ENCODE assay signal across 27 mouse cellular contexts in genomic region chr8:81862738-81863137, GRCm38 (mm10).
"Had no signal": no experiment of that assay in that cellular context is flagged by ENCODE, and none has a peak within 500 bp of the region (broad histone marks: within the 10 kb centered on the region; RNA-seq: fewer than 3 reads in every experiment).

No protein-coding gene starts in this region.

- H3K9ac ChIP-seq: limb, embryonic 12.5 days; limb, embryonic 13.5 days; limb, embryonic 15.5 days; liver, embryonic 12.5 days; liver, embryonic 13.5 days; liver, embryonic 14.5 days; liver, embryonic 15.5 days; liver, postnatal 0 days; lung, embryonic 14.5 days; lung, embryonic 15.5 days; midbrain, embryonic 12.5 days; midbrain, embryonic 13.5 days; midbrain, embryonic 15.5 days; neural tube, embryonic 12.5 days had no signal

- H3K27me3 ChIP-seq: limb, embryonic 12.5 days; limb, embryonic 13.5 days; limb, embryonic 15.5 days; liver, embryonic 12.5 days; liver, embryonic 13.5 days; liver, embryonic 15.5 days; lung, embryonic 15.5 days; megakaryocyte, embryonic 14.5 days; midbrain, embryonic 12.5 days; midbrain, embryonic 13.5 days; midbrain, embryonic 15.5 days; neural tube, embryonic 12.5 days had no signal

- H3K27ac ChIP-seq: limb, embryonic 10.5 days; limb, embryonic 12.5 days; limb, embryonic 13.5 days; limb, embryonic 15.5 days; liver, embryonic 12.5 days; liver, embryonic 13.5 days; liver, embryonic 14.5 days; liver, embryonic 15.5 days; lung, embryonic 15.5 days; macrophage; midbrain, embryonic 12.5 days; midbrain, embryonic 13.5 days; midbrain, embryonic 15.5 days; neural tube, embryonic 12.5 days had no signal

- H3K4me3 ChIP-seq: limb, embryonic 10.5 days; limb, embryonic 12.5 days; limb, embryonic 13.5 days; limb, embryonic 15.5 days; liver, embryonic 12.5 days; liver, embryonic 13.5 days; liver, embryonic 15.5 days; lung, embryonic 15.5 days; megakaryocyte, embryonic 14.5 days; midbrain, embryonic 12.5 days; midbrain, embryonic 13.5 days; midbrain, embryonic 15.5 days; myocyte; neural tube, embryonic 12.5 days had no signal

- H3K36me3 ChIP-seq: limb, embryonic 10.5 days; limb, embryonic 12.5 days; limb, embryonic 13.5 days; limb, embryonic 15.5 days; liver, embryonic 12.5 days; liver, embryonic 13.5 days; liver, embryonic 15.5 days; lung, embryonic 15.5 days; midbrain, embryonic 12.5 days; midbrain, embryonic 13.5 days; midbrain, embryonic 15.5 days; neural tube, embryonic 12.5 days had no signal

- H3K9me3 ChIP-seq: limb, embryonic 10.5 days; limb, embryonic 12.5 days; limb, embryonic 13.5 days; limb, embryonic 15.5 days; liver, embryonic 12.5 days; liver, embryonic 13.5 days; liver, embryonic 15.5 days; lung, embryonic 15.5 days; megakaryocyte, embryonic 14.5 days; midbrain, embryonic 12.5 days; midbrain, embryonic 13.5 days; midbrain, embryonic 15.5 days; neural tube, embryonic 12.5 days had no signal

- H3K4me1 ChIP-seq: limb, embryonic 10.5 days; limb, embryonic 12.5 days; limb, embryonic 13.5 days; limb, embryonic 15.5 days; liver, embryonic 12.5 days; liver, embryonic 13.5 days; liver, embryonic 15.5 days; lung, embryonic 15.5 days; megakaryocyte, embryonic 14.5 days; midbrain, embryonic 12.5 days; midbrain, embryonic 13.5 days; midbrain, embryonic 15.5 days; neural tube, embryonic 12.5 days had no signal

- DNase-seq: left cerebral cortex, postnatal 4 days; liver; liver, embryonic 13.5 days; liver, postnatal 0 days; lung, adult 18-20 months; lung, adult 2 months; lung, embryonic 14.5 days; lung, postnatal 10 days; lung, postnatal 14 days; lung, postnatal 36 days; lung, postnatal 4 days; midbrain, embryonic 14.5 days had no signal
